Mouse (Mus musculus): ENCODE data around the gene App.

DNA sequence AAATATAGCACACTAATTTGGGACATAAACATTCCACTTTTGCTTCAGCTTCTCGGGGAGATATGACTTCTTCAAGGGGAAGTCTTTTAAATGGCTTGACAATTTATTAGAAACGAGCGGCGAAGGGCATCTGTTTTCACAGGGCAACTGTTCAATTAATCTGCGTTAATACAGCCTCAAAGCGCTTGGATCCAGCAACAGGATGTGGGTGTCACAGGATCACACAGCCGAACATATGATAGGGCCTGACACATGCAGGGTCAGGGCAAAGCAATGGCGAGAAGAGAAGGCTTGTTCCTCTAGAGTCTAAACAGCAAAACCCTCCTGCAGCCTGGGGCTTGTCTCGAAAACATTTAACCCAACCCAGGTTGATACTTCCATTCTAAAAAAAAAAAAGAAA is 22.7 kb downstream of the App start:
- TF ChIP-seq CTCF (IDR thresholded peaks at IDR 0.05; ENCODE audit: borderline replicate concordance, control insufficient read depth, extremely low read depth, insufficient read depth, low read length, poor library complexity): no peak
- TF ChIP-seq POLR2A (IDR thresholded peaks at IDR 0.05; ENCODE audit: control insufficient read depth, extremely low read depth, insufficient read depth, low read length, poor library complexity): no peak

Measured in thymus, adult 2 months (tissue).